Mouse (Mus musculus) heart, adult 2 months (tissue): ENCODE data around the gene C1galt1c1. TPM values are rescaled to one million over a fixed set of nuclear protein-coding genes. Genes with fewer than 3 reads are reported as not detected.

Experiments used
- DNase-seq, 2 experiments: peaks; one replicate each; pipeline ENCODE4 v3.0.0; 2021
- H3K27ac ChIP-seq: fragments of 200-600 bp; 2 replicates; pipeline ENCODE4 v1.8.1; 2022
- H3K27me3 ChIP-seq: fragments of 200-500 bp; 2 replicates; pipeline ENCODE4 v1.6.1; 2012; ENCODE audit warnings: mild to moderate bottlenecking, low read length, inconsistent platforms, mixed read lengths; ENCODE audit not compliant: control insufficient read depth, insufficient read depth
- H3K36me3 ChIP-seq: fragments of 200-500 bp; 2 replicates; pipeline ENCODE4 v1.6.1; 2012; ENCODE audit warnings: low read length, inconsistent platforms; ENCODE audit not compliant: control insufficient read depth, insufficient read depth
- H3K4me1 ChIP-seq: fragments of 200-500 bp; 2 replicates; pipeline ENCODE4 v1.6.1; 2011; ENCODE audit warnings: low read length; ENCODE audit not compliant: control insufficient read depth, insufficient read depth
- H3K4me3 ChIP-seq: fragments of 200-600 bp; 2 replicates; pipeline ENCODE4 v1.8.1; 2022
- H3K79me2 ChIP-seq: fragments of 200-500 bp; replicated peaks from 2 replicates; pipeline ENCODE4 v1.6.1; 2012; ENCODE audit warnings: mild to moderate bottlenecking, inconsistent platforms, low read length, moderate library complexity, mixed read lengths; ENCODE audit not compliant: control insufficient read depth, insufficient read depth
- H3K9ac ChIP-seq: fragments of 200-500 bp; 2 replicates; pipeline ENCODE4 v1.6.1; 2012; ENCODE audit warnings: low read depth, mild to moderate bottlenecking, control low read depth, inconsistent platforms, low read length, mixed read lengths
- CTCF ChIP-seq: fragments of 200-600 bp; IDR thresholded peaks from 2 replicates; pipeline ENCODE4 v1.8.1; 2022; ENCODE audit warnings: antibody characterized with exemption, mild to moderate bottlenecking, moderate library complexity
- EP300 ChIP-seq: fragments of 200-500 bp; IDR thresholded peaks from 2 replicates; pipeline ENCODE4 v1.6.1; 2011; ENCODE audit warnings: low read depth, low read length, control low read depth; ENCODE audit not compliant: insufficient read depth
- POLR2A ChIP-seq: fragments of 200-500 bp; IDR thresholded peaks from 2 replicates; pipeline ENCODE4 v1.6.1; 2011; ENCODE audit warnings: mild to moderate bottlenecking, low read depth, low read length, control low read depth; ENCODE audit not compliant: insufficient read depth
- WGBS: fragments of 180-500 bp; shearing (Covaris S2); methylation state at CpG from one replicate; pipeline ENCODE4 v1.1.7; 2018; 5-methylcytosine and 5-hydroxymethylcytosine counted together
- intact Hi-C: fragments of 180-260 bp; cut with DNase I; formaldehyde crosslinking; loops from one replicate; pipeline ENCODE4 v1.15.1; 2025
- polyA plus RNA-seq: library from polyadenylated mRNA; depleted of rRNA; stranded (reverse); fragments of >200 nt; gene quantifications from 2 replicates; pipeline ENCODE4 v1.2.3, GENCODE M21; 2012
- total RNA-seq, 2 experiments: library from RNA; stranded (reverse); gene quantifications; 2 replicates each; pipeline ENCODE4 v1.2.3; 2021

Gene C1galt1c1
- total and polyA plus RNA-seq, 3 experiments: 6.2 to 13.1 (median 11.6) TPM

DNA sequence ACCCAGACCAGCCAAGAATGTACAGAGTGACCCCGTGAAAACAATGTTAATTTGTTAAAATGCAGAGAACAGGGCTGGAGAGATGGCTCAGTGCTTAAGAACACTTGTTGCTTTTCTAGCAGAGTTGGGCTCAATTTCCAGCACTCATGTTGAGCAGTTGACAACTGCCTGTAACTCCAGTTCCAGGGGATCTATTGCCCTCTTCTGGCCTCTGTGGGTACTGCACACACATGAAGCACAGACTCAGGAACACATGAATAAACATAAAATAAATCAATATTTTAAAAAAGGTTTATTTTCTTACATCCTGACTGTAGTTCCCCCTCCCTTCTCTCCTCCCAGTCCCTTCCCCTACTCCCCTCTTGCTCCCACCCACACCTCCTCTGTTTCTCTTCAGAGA, 18.3 kb upstream of the C1galt1c1 start:
- Histone ChIP-seq H3K9ac (no peak overlapping the region), H3K4me3 (no peak overlapping the region), H3K27me3 (no peaks in the 10 kb centered on the region), H3K4me1 (no peaks in the 10 kb centered on the region), H3K27ac (no peak overlapping the region), H3K36me3 (no peaks in the 10 kb centered on the region), H3K79me2 (no peaks in the 10 kb centered on the region)
- no peak for TF ChIP-seq POLR2A
- peak; percentile 32 for TF ChIP-seq CTCF
- intact Hi-C loops: no loop called here
- 82% methylated on average over 1 of the region's 1 CpGs for WGBS
- no peak for DNase-seq

DNA sequence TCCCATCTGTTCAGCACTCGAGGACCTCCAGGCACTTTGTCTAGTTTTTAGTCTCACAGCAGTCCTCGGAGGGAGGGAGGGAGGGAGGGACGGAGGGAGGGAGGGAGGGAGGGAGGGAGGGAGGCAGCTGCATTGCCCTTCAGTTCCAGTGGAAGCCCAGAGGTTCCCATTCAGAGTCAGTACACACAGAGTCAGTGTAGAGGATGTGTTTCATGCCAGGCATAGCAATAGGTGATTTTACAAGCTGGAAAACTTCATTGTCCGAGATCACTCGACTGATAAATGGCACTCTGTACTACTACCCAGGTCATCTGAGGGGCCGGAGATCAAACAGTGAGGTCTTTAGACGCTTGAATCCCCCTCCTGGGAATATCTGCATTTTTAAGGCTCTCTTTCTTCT, 16.3 kb upstream of the C1galt1c1 start:
- no peak for DNase-seq
- Histone ChIP-seq H3K9ac (no peak overlapping the region), H3K4me3 (no peak overlapping the region), H3K36me3 (no peaks in the 10 kb centered on the region), H3K27me3 (no peaks in the 10 kb centered on the region), H3K4me1 (no peaks in the 10 kb centered on the region), H3K27ac (no peak overlapping the region), H3K79me2 (no peaks in the 10 kb centered on the region)
- intact Hi-C loops: loop anchor here (2.0 kb wide), 1 partner anchor 136 kb away; no protein-coding TSS in a partner anchor
- WGBS: 48% methylated on average over 6 of the region's 7 CpGs
- TF ChIP-seq POLR2A (no peak), CTCF (no peak), EP300 (no peak)

- WGBS: 65% methylated on average over 9 of the region's 9 CpGs
- intact Hi-C loops: loop anchor here (2.0 kb wide), 1 partner anchor 136 kb away; no protein-coding TSS in a partner anchor
- Histone ChIP-seq H3K79me2 (no peaks in the 10 kb centered on the region), H3K4me3 (no peak overlapping the region), H3K27ac (no peak overlapping the region), H3K36me3 (no peaks in the 10 kb centered on the region), H3K4me1 (no peaks in the 10 kb centered on the region), H3K9ac (no peak overlapping the region), H3K27me3 (no peaks in the 10 kb centered on the region)
- no peak for TF ChIP-seq EP300
- no peak for TF ChIP-seq POLR2A
- TF ChIP-seq CTCF: peak; percentile 45
- no peak for DNase-seq
Observed at GRCm38 (mm10) chrX:38650404-38651039, 15.6 kb upstream of the C1galt1c1 start.

DNA sequence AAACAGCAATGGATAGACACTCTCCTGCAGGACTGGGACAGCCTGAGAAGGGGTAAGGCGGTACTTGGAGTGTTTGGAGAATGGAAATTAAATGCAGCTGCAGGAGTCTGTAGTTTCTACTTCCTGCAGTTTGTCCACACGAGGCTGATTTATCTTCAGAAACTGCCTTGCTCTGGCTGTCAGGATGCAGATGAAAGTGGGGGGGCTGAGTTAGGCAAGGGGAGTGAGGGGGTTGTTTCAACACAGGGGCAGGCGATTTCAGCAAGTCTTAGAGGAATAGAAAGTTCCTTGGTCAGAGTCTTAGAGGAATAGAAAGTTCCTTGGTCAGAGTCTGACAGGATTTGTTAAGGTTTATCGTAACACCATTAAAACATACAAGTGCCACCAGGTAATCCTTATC, 7.3 kb upstream of the C1galt1c1 start:
- TF ChIP-seq EP300: no peak
- no peak for TF ChIP-seq CTCF
- TF ChIP-seq POLR2A: no peak
- no peak overlapping the region for H3K27ac ChIP-seq
- no peaks in the 10 kb centered on the region for H3K27me3 ChIP-seq
- intact Hi-C loops: no loop called here
- no peak overlapping the region for H3K4me3 ChIP-seq
- 50% methylated on average over 4 of the region's 4 CpGs for WGBS
- DNase-seq: no peak
- no peak overlapping the region for H3K9ac ChIP-seq
- no peaks in the 10 kb centered on the region for H3K36me3 ChIP-seq
- H3K79me2 ChIP-seq: no peaks in the 10 kb centered on the region
- no peaks in the 10 kb centered on the region for H3K4me1 ChIP-seq

DNA sequence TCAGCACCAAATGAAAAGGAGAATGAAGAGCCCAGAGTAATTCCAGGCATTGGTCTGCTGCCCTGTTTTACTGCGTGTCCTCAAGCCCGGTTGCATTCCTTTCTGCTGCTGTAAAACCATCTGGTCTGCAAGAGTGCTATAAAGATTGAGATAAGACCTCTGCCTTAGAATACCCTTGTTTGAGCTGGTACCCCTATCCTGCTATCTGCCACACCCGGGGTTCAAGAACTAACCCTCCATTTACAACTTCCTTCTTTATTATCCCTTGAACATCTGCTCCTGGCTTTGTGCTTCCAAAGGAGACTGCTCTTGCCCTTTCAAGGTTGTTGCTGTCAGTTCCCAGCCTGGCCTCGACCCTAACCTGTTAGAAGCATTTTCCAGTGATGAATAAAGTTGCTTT, 6.5 kb upstream of the C1galt1c1 start:
- no peak for TF ChIP-seq CTCF
- TF ChIP-seq EP300: no peak
- TF ChIP-seq POLR2A: no peak
- Histone ChIP-seq H3K36me3 (no peaks in the 10 kb centered on the region), H3K4me1 (no peaks in the 10 kb centered on the region), H3K27me3 (no peaks in the 10 kb centered on the region), H3K4me3 (no peak overlapping the region), H3K9ac (no peak overlapping the region), H3K27ac (no peak overlapping the region), H3K79me2 (no peaks in the 10 kb centered on the region)
- DNase-seq: no peak
- 45% methylated on average over 4 of the region's 4 CpGs for WGBS
- intact Hi-C loops: no loop called here

GRCm38 (mm10) chrX:38635638-38635931, 698 bp upstream of the C1galt1c1 start:
- H3K79me2 ChIP-seq: no peaks in the 10 kb centered on the region
- H3K36me3 ChIP-seq: no peaks in the 10 kb centered on the region; the same call in 1 of the 2 replicates
- no peaks in the 10 kb centered on the region for H3K27me3 ChIP-seq
- H3K4me3 ChIP-seq: peak overlapping the region; percentile 52
- H3K27ac ChIP-seq: peak overlapping the region; percentile 68
- intact Hi-C loops: loop anchor here (1.0 to 10.0 kb wide), 3 partner anchors 35 to 441 kb away; partner anchors contain the start of gene Mcts1
- peaks cover 2% of the 10 kb centered on the region for H3K4me1 ChIP-seq
- DNase-seq: no peak
- TF ChIP-seq CTCF: no peak
- no peak for TF ChIP-seq POLR2A
- no peak for TF ChIP-seq EP300
- no peak overlapping the region; the same call in 1 of the 2 replicates for H3K9ac ChIP-seq
